Mouse (Mus musculus) lung, embryonic 14.5 days (tissue): ENCODE results near the gene Cacng8. TPM values are rescaled to one million over a fixed set of nuclear protein-coding genes. Genes with fewer than 3 reads are reported as not detected.
A peak's percentile ranks its signal among the peaks of the same experiment; 100 is the strongest.

ENCODE experiments used
- ATAC-seq: fragments of 200-750 bp; cut with Nextera tagmentation; 2 replicates; pipeline ENCODE4 v1.8.0; 2017; ENCODE audit warnings: mild to moderate bottlenecking, moderate TSS enrichment, moderate library complexity; ENCODE audit not compliant: insufficient read depth
- DNase-seq: peaks from one replicate; pipeline ENCODE4 v3.0.0-alpha.2; 2015
- H3K27ac ChIP-seq: fragments of 300-500 bp; sonication (generic); 2 replicates; pipeline ENCODE4 v1.5.1; 2014; ENCODE audit warnings: low read depth, mild to moderate bottlenecking, moderate library complexity
- H3K27me3 ChIP-seq: fragments of 300-500 bp; sonication (generic); 2 replicates; pipeline ENCODE4 v1.6.1; 2014; ENCODE audit warnings: low read length, control low read depth; ENCODE audit not compliant: insufficient read depth
- H3K36me3 ChIP-seq: fragments of 300-500 bp; sonication (generic); 2 replicates; pipeline ENCODE4 v1.6.1; 2014; ENCODE audit warnings: control low read depth; ENCODE audit not compliant: insufficient read depth
- H3K4me1 ChIP-seq: fragments of 300-500 bp; sonication (generic); 2 replicates; pipeline ENCODE4 v1.6.1; 2014; ENCODE audit warnings: antibody characterized with exemption, control low read depth; ENCODE audit not compliant: insufficient read depth
- H3K4me2 ChIP-seq: fragments of 300-500 bp; sonication (generic); 2 replicates; pipeline ENCODE4 v1.6.1; 2014; ENCODE audit warnings: mild to moderate bottlenecking
- H3K4me3 ChIP-seq: fragments of 300-500 bp; sonication (generic); 2 replicates; pipeline ENCODE4 v1.5.1; 2014; ENCODE audit warnings: low read depth, low read length
- H3K9ac ChIP-seq: fragments of 300-500 bp; sonication (generic); 2 replicates; pipeline ENCODE4 v1.6.1; 2014
- H3K9me3 ChIP-seq: fragments of 300-500 bp; sonication (generic); 2 replicates; pipeline ENCODE4 v1.6.1; 2016; ENCODE audit warnings: low read depth, low read length, control low read depth
- CTCF ChIP-seq: IDR thresholded peaks from 2 replicates; pipeline ENCODE4 v1.5.1; 2016; ENCODE audit warnings: antibody characterized with exemption, low read depth
- WGBS: fragments of 180-500 bp; shearing (Covaris S2); extraction: QIAGEN DNeasy Blood & Tissue Kit; methylation state at CpG from one replicate; pipeline ENCODE4 v1.1.7; 2014; 5-methylcytosine and 5-hydroxymethylcytosine counted together
- polyA plus RNA-seq: library from polyadenylated mRNA; unstranded; fragments of >200 nt; fragmentation: Nextera tagmentation; extraction: Ambion mirVana; gene quantifications from 2 replicates; pipeline ENCODE4 v1.2.1, GENCODE M21; 2014

Cacng8 gene
- polyA plus RNA-seq, 1 experiment from 2014 or later, result 4.8 TPM

- Histone ChIP-seq H3K9ac (no peak overlapping the region), H3K27ac (no peak overlapping the region), H3K27me3 (no peaks in the 10 kb centered on the region), H3K36me3 (peaks cover 4% of the 10 kb centered on the region; the same call in 1 of the 2 replicates), H3K4me2 (no peak overlapping the region), H3K4me3 (no peak overlapping the region), H3K4me1 (no peaks in the 10 kb centered on the region), H3K9me3 (no peaks in the 10 kb centered on the region)
- ATAC-seq (no peak), DNase-seq (no peak)
- 78% methylated on average over 6 of the region's 6 CpGs for WGBS
- no peak for TF ChIP-seq CTCF
Measured at GRCm38 (mm10) chr7:3354850-3355249, 35.6 kb upstream of the Cacng8 start.

GRCm38 (mm10) chr7:3360678-3361077 lies 29.8 kb upstream of the Cacng8 start:
- Histone ChIP-seq H3K9me3 (no peaks in the 10 kb centered on the region), H3K4me2 (no peak overlapping the region), H3K36me3 (no peaks in the 10 kb centered on the region), H3K27ac (no peak overlapping the region), H3K4me3 (no peak overlapping the region), H3K9ac (no peak overlapping the region), H3K4me1 (no peaks in the 10 kb centered on the region), H3K27me3 (no peaks in the 10 kb centered on the region)
- ATAC-seq, result no peak
- TF ChIP-seq CTCF, result no peak
- no peak for DNase-seq
- WGBS, result 86% methylated on average over 1 of the region's 1 CpGs

GRCm38 (mm10) chr7:3365547-3366279 lies 24.8 kb upstream of the Cacng8 start:
- no peaks in the 10 kb centered on the region for H3K9me3 ChIP-seq
- no peak for TF ChIP-seq CTCF
- no peak for ATAC-seq
- no peaks in the 10 kb centered on the region for H3K36me3 ChIP-seq
- H3K4me1 ChIP-seq, result no peaks in the 10 kb centered on the region
- 34% methylated on average over 11 of the region's 11 CpGs for WGBS
- no peak for DNase-seq
- no peak overlapping the region for H3K4me2 ChIP-seq
- H3K9ac ChIP-seq, result no peak overlapping the region
- no peak overlapping the region for H3K27ac ChIP-seq
- peaks cover 13% of the 10 kb centered on the region for H3K27me3 ChIP-seq
- no peak overlapping the region for H3K4me3 ChIP-seq

GRCm38 (mm10) chr7:3366705-3367516 lies 23.6 kb upstream of the Cacng8 start:
- no peak overlapping the region for H3K27ac ChIP-seq
- no peak overlapping the region for H3K9ac ChIP-seq
- 19% methylated on average over 42 of the region's 42 CpGs for WGBS
- no peaks in the 10 kb centered on the region for H3K36me3 ChIP-seq
- ATAC-seq (peak; percentile 41), DNase-seq (no peak)
- no peak for TF ChIP-seq CTCF
- H3K27me3 ChIP-seq, result peaks cover 13% of the 10 kb centered on the region
- no peaks in the 10 kb centered on the region for H3K9me3 ChIP-seq
- H3K4me3 ChIP-seq, result peak overlapping the region; percentile 9; the same call in 1 of the 2 replicates
- peak overlapping the region; percentile 39 for H3K4me2 ChIP-seq
- no peaks in the 10 kb centered on the region for H3K4me1 ChIP-seq

GRCm38 (mm10) chr7:3367569-3367968 lies 22.9 kb upstream of the Cacng8 start:
- Histone ChIP-seq H3K4me3 (no peak overlapping the region), H3K27me3 (peaks cover 13% of the 10 kb centered on the region), H3K4me2 (peak overlapping the region; percentile 39), H3K9ac (no peak overlapping the region), H3K4me1 (no peaks in the 10 kb centered on the region), H3K36me3 (no peaks in the 10 kb centered on the region), H3K27ac (no peak overlapping the region), H3K9me3 (no peaks in the 10 kb centered on the region)
- no peak for TF ChIP-seq CTCF
- DNase-seq (no peak), ATAC-seq (no peak)
- 12% methylated on average over 11 of the region's 11 CpGs for WGBS

GRCm38 (mm10) chr7:3368311-3368710 lies 22.2 kb upstream of the Cacng8 start:
- no peak for DNase-seq

GRCm38 (mm10) chr7:3369189-3369588 lies 21.3 kb upstream of the Cacng8 start:
- no peak for ATAC-seq
- Histone ChIP-seq H3K4me3 (no peak overlapping the region), H3K36me3 (no peaks in the 10 kb centered on the region), H3K4me2 (no peak overlapping the region), H3K27me3 (peaks cover 13% of the 10 kb centered on the region), H3K4me1 (no peaks in the 10 kb centered on the region), H3K9me3 (no peaks in the 10 kb centered on the region), H3K9ac (no peak overlapping the region), H3K27ac (no peak overlapping the region)
- TF ChIP-seq CTCF, result no peak
- no peak for DNase-seq
- 64% methylated on average over 6 of the region's 6 CpGs for WGBS

More at GRCm38 (mm10) chr7:3368311-3368710, 22.2 kb upstream of the Cacng8 start:
- Histone ChIP-seq H3K27me3 (peaks cover 13% of the 10 kb centered on the region), H3K36me3 (no peaks in the 10 kb centered on the region), H3K27ac (no peak overlapping the region), H3K9me3 (no peaks in the 10 kb centered on the region), H3K9ac (no peak overlapping the region), H3K4me2 (no peak overlapping the region), H3K4me3 (no peak overlapping the region), H3K4me1 (no peaks in the 10 kb centered on the region)
- TF ChIP-seq CTCF, result no peak
- no peak for ATAC-seq
- 27% methylated on average over 12 of the region's 12 CpGs for WGBS
